Mouse (Mus musculus) heart, embryonic 14.5 days (tissue): ENCODE results near the gene Bin2. TPM values are rescaled to one million over a fixed set of nuclear protein-coding genes. Genes with fewer than 3 reads are reported as not detected.

Experiments
- ATAC-seq: fragments of 200-750 bp; cut with Nextera tagmentation; 2 replicates; pipeline ENCODE4 v1.8.0; 2017; ENCODE audit warnings: low read depth, moderate TSS enrichment; ENCODE audit not compliant: insufficient number of reproducible peaks, insufficient read depth, low FRiP score
- H3K27ac ChIP-seq, 2 experiments: fragments of 200-500 bp in 1 of 2; fragments of 300-500 bp in 1 of 2; sonication (generic) in 1 of 2; replicated peaks in 1 of 2; 2 replicates each; pipeline ENCODE4 v1.5.1; 2012 to 2014; ENCODE audit warnings: low read depth in 2 of 2, low read length in 2 of 2, control low read depth in 1 of 2, mild to moderate bottlenecking in 1 of 2, mixed read lengths in 1 of 2; ENCODE audit not compliant: control insufficient read depth in 1 of 2, insufficient read depth in 1 of 2
- H3K27me3 ChIP-seq: fragments of 300-500 bp; sonication (generic); 2 replicates; pipeline ENCODE4 v1.6.1; 2014; ENCODE audit warnings: mild to moderate bottlenecking, low read length, control low read depth; ENCODE audit not compliant: control insufficient read depth, insufficient read depth
- H3K36me3 ChIP-seq: fragments of 300-500 bp; sonication (generic); 2 replicates; pipeline ENCODE4 v1.6.1; 2014; ENCODE audit warnings: mild to moderate bottlenecking, control low read depth, low read length, mixed read lengths; ENCODE audit not compliant: control insufficient read depth, insufficient read depth
- H3K4me1 ChIP-seq, 2 experiments: fragments of 200-500 bp in 1 of 2; fragments of 300-500 bp in 1 of 2; sonication (generic) in 1 of 2; 2 replicates each; pipeline ENCODE4 v1.6.1; 2012 to 2014; ENCODE audit warnings: low read length in 2 of 2, control low read depth in 1 of 2, mixed read lengths in 1 of 2; ENCODE audit not compliant: control insufficient read depth in 2 of 2, insufficient read depth in 2 of 2
- H3K4me2 ChIP-seq: fragments of 300-500 bp; sonication (generic); 2 replicates; pipeline ENCODE4 v1.6.1; 2014; ENCODE audit warnings: mild to moderate bottlenecking, low read length
- H3K4me3 ChIP-seq, 2 experiments: fragments of 200-500 bp in 1 of 2; fragments of 300-500 bp in 1 of 2; sonication (generic) in 1 of 2; 2 replicates each; pipeline ENCODE4 v1.5.1; 2012 to 2014; ENCODE audit warnings: low read length in 2 of 2, mild to moderate bottlenecking in 2 of 2, control low read depth in 1 of 2, low read depth in 1 of 2, moderate library complexity in 1 of 2; ENCODE audit not compliant: control insufficient read depth in 1 of 2, insufficient read depth in 1 of 2
- H3K9ac ChIP-seq: fragments of 300-500 bp; sonication (generic); 2 replicates; pipeline ENCODE4 v1.6.1; 2014; ENCODE audit warnings: mild to moderate bottlenecking, low read length
- H3K9me3 ChIP-seq: fragments of 300-500 bp; sonication (generic); 2 replicates; pipeline ENCODE4 v1.6.1; 2016; ENCODE audit warnings: low read length, control low read depth; ENCODE audit not compliant: control insufficient read depth
- WGBS: fragments of 180-500 bp; shearing (Covaris S2); extraction: QIAGEN DNeasy Blood & Tissue Kit; methylation state at CpG from one replicate; pipeline ENCODE4 v1.1.7; 2014; 5-methylcytosine and 5-hydroxymethylcytosine counted together
- polyA plus RNA-seq: library from polyadenylated mRNA; unstranded; fragments of >200 nt; fragmentation: Nextera tagmentation; extraction: Ambion mirVana; gene quantifications from 2 replicates; pipeline ENCODE4 v1.2.1, GENCODE M21; 2014

Bin2 gene
- polyA plus RNA-seq, 1 experiment from 2014 or later = 2.8 TPM

GRCm38 (mm10) chr15:100666851-100667250 is 2.5 kb downstream of the Bin2 start:
- Histone ChIP-seq H3K4me3 (no peak overlapping the region), H3K9me3 (no peaks in the 10 kb centered on the region), H3K4me1 (peaks cover 9 to 19% of the 10 kb centered on the region in 2 experiments), H3K36me3 (no peaks in the 10 kb centered on the region), H3K27me3 (no peaks in the 10 kb centered on the region), H3K9ac (0 out of 2 replicates have a peak overlapping the region, but pooled peaks have one; percentile 2), H3K4me2 (peak overlapping the region; percentile 41; the same call in 1 of the 2 replicates), H3K27ac (peak overlapping the region; percentile 63 to 75; a peak in 3 of 4 replicates)
- ATAC-seq = no peak
- 24% methylated on average over 12 of the region's 12 CpGs for WGBS

DNA sequence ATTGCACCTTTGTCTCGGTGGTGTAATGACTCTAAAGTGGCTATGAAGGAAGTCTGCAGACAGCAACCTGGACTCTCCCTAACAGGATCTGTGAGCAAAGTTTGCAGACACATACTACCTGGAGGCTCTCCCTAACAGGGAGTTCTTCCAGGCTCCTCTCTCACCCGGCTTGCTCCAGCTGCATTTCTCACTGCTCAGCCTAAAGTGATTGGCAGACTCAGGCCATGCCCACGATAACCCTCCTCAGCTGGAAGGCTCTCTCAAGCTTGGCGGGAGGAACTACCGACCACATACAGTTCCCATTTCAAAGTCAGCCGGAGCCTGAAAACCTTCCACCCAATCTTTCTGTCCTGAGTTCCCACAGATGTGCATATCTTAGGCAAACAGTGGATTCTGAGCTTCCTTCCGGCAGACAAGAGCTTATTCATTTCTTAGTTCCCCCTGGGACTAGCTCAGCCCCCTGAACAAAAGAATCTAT is 3.1 kb downstream of the Bin2 start:
- H3K36me3 ChIP-seq = no peaks in the 10 kb centered on the region
- peak overlapping the region; percentile 41 for H3K4me2 ChIP-seq
- no peaks in the 10 kb centered on the region for H3K9me3 ChIP-seq
- WGBS = 5% methylated on average over 7 of the region's 7 CpGs
- peaks cover 9 to 19% of the 10 kb centered on the region in 2 experiments for H3K4me1 ChIP-seq
- peak overlapping the region in 1 of 2 experiments; percentile 75; a peak in 2 of 4 replicates for H3K27ac ChIP-seq
- no peak overlapping the region for H3K4me3 ChIP-seq
- peak overlapping the region; percentile 2; the same call in 1 of the 2 replicates for H3K9ac ChIP-seq
- ATAC-seq = 0 out of 2 replicates have a peak, but pooled peaks have one; percentile 42
- no peaks in the 10 kb centered on the region for H3K27me3 ChIP-seq

- no peak for ATAC-seq
- Histone ChIP-seq H3K9me3 (no peaks in the 10 kb centered on the region), H3K27ac (peak overlapping the region in 1 of 2 experiments; percentile 75; a peak in 2 of 4 replicates), H3K36me3 (no peaks in the 10 kb centered on the region), H3K9ac (no peak overlapping the region), H3K4me2 (peak overlapping the region; percentile 41), H3K4me1 (peaks cover 9 to 19% of the 10 kb centered on the region in 2 experiments), H3K27me3 (no peaks in the 10 kb centered on the region), H3K4me3 (no peak overlapping the region)
- WGBS = 29% methylated on average over 9 of the region's 9 CpGs
Observed at GRCm38 (mm10) chr15:100665411-100666218, 3.7 kb downstream of the Bin2 start.

GRCm38 (mm10) chr15:100664813-100665274 is 4.5 kb downstream of the Bin2 start:
- H3K9me3 ChIP-seq = no peaks in the 10 kb centered on the region

DNA sequence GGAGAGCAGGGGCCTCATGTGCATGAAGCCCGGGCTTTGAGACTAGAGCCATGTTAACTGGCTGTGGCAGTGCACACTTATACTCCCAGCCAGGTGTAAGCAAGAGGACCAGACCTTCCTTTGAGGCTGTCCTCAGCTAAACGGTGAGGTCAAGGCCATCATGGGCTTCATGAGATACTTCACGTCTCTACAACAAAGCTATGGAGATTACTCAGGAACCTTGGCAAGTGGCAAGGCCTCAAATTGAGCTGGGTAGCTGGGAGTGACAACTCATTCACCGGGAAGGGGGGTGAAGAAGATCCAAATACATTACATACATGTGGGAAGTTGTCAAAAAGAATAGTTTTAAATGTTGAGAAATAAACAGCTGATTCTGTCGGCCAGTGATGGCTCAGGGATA is 8.5 kb downstream of the Bin2 start:
- Histone ChIP-seq H3K4me3 (no peak overlapping the region), H3K27ac (no peak overlapping the region), H3K27me3 (no peaks in the 10 kb centered on the region), H3K4me1 (0 out of 4 replicates have a peak, but pooled peaks cover 0 to under 1% of the 10 kb centered on the region in 2 experiments), H3K4me2 (no peak overlapping the region), H3K36me3 (no peaks in the 10 kb centered on the region), H3K9ac (no peak overlapping the region), H3K9me3 (no peaks in the 10 kb centered on the region)
- 87% methylated on average over 5 of the region's 5 CpGs for WGBS
- no peak for ATAC-seq

More at GRCm38 (mm10) chr15:100664813-100665274, 4.5 kb downstream of the Bin2 start:
- no peak overlapping the region for H3K4me2 ChIP-seq
- peaks cover 9 to 19% of the 10 kb centered on the region in 2 experiments for H3K4me1 ChIP-seq
- no peaks in the 10 kb centered on the region for H3K27me3 ChIP-seq
- H3K36me3 ChIP-seq = no peaks in the 10 kb centered on the region
- H3K27ac ChIP-seq = no peak overlapping the region
- H3K4me3 ChIP-seq = no peak overlapping the region
- H3K9ac ChIP-seq = no peak overlapping the region
- ATAC-seq = no peak
- 78% methylated on average over 9 of the region's 9 CpGs for WGBS

GRCm38 (mm10) chr15:100660306-100660705 is 9.0 kb downstream of the Bin2 start:
- Histone ChIP-seq H3K4me1 (no peaks in the 10 kb centered on the region), H3K4me3 (no peak overlapping the region), H3K27ac (no peak overlapping the region), H3K36me3 (no peaks in the 10 kb centered on the region), H3K9ac (no peak overlapping the region), H3K9me3 (no peaks in the 10 kb centered on the region), H3K27me3 (no peaks in the 10 kb centered on the region), H3K4me2 (no peak overlapping the region)
- 75% methylated on average over 9 of the region's 9 CpGs for WGBS
- ATAC-seq = no peak

DNA sequence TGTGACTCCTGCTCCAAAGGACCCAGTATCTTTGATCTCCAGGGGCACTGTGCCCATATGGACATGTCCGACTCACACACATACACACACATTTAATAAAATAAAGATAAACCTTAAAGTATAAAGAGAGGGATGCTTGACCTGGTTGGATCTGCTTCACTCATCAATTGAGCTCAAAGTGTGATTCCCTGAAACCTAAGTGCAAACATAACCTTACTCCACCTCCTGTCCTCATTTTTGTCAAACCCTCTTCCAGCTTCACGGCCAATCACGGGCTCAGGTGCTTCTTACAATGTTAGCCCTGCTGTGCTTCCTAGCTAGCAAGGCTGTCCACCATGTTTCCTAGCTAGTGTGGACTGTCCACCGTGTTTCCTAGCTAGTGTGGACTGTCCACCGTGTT is 14.2 kb downstream of the Bin2 start:
- Histone ChIP-seq H3K27ac (no peak overlapping the region), H3K9ac (no peak overlapping the region), H3K4me1 (no peaks in the 10 kb centered on the region), H3K4me3 (no peak overlapping the region), H3K27me3 (no peaks in the 10 kb centered on the region), H3K4me2 (no peak overlapping the region), H3K9me3 (no peaks in the 10 kb centered on the region), H3K36me3 (no peaks in the 10 kb centered on the region)
- WGBS = 74% methylated on average over 5 of the region's 5 CpGs
- no peak for ATAC-seq
